Mouse (Mus musculus): ENCODE measurements around the gene Mef2d. TPM values are rescaled to one million over a fixed set of nuclear protein-coding genes. Genes with fewer than 3 reads are reported as not detected.

The Mef2d gene
- polyA plus RNA-seq, 1 experiment from 2014 or later, result 12.6 TPM

GRCm38 (mm10) chr3:88219940-88220339 is 77.8 kb downstream of the Mef2d start:
- no peak overlapping the region for H3K4me2 ChIP-seq (ENCODE audit: low read depth, severe bottlenecking)
- no peak overlapping the region for H3K9ac ChIP-seq (ENCODE audit: low read length)
- no peak overlapping the region for H3K4me3 ChIP-seq (ENCODE audit: low read depth, low read length)
- no peak overlapping the region for H3K27ac ChIP-seq (replicated peaks; ENCODE audit: low read depth, low read length)
- peaks cover 64% of the 10 kb centered on the region for H3K27me3 ChIP-seq (ENCODE audit: control insufficient read depth, insufficient read depth, low read length)
- ATAC-seq (ENCODE audit: insufficient number of reproducible peaks, low FRiP score, low TSS enrichment, low read depth), result no peak
- WGBS, result 15% methylated on average over 9 of the region's 9 CpGs
- H3K36me3 ChIP-seq (ENCODE audit: control insufficient read depth, insufficient read depth, low read length), result no peaks in the 10 kb centered on the region; the same call in 1 of the 2 replicates
- H3K9me3 ChIP-seq (ENCODE audit: control insufficient read depth, low read length), result no peaks in the 10 kb centered on the region
- H3K4me1 ChIP-seq (ENCODE audit: control insufficient read depth, insufficient read depth, low read length), result 0 out of 2 replicates have a peak, but pooled peaks cover 2% of the 10 kb centered on the region
- no peak for DNase-seq (ENCODE audit: low spot score)

- WGBS, result 2% methylated on average over 6 of the region's 6 CpGs
- H3K4me2 ChIP-seq (ENCODE audit: low read depth, severe bottlenecking), result no peak overlapping the region
- H3K4me3 ChIP-seq (ENCODE audit: low read depth, low read length), result no peak overlapping the region
These were observed 78.7 kb downstream of the Mef2d start for GRCm38 (mm10) chr3:88220842-88221241.

More at GRCm38 (mm10) chr3:88220842-88221241, 78.7 kb downstream of the Mef2d start:
- Histone ChIP-seq H3K27ac (replicated peaks; ENCODE audit: low read depth, low read length) (no peak overlapping the region), H3K27me3 (ENCODE audit: control insufficient read depth, insufficient read depth, low read length) (peaks cover 55% of the 10 kb centered on the region), H3K9me3 (ENCODE audit: control insufficient read depth, low read length) (no peaks in the 10 kb centered on the region), H3K4me1 (ENCODE audit: control insufficient read depth, insufficient read depth, low read length) (0 out of 2 replicates have a peak, but pooled peaks cover 2% of the 10 kb centered on the region), H3K9ac (ENCODE audit: low read length) (no peak overlapping the region), H3K36me3 (ENCODE audit: control insufficient read depth, insufficient read depth, low read length) (no peaks in the 10 kb centered on the region; the same call in 1 of the 2 replicates)
- DNase-seq (ENCODE audit: low spot score), result peak; percentile 93
- no peak for ATAC-seq (ENCODE audit: insufficient number of reproducible peaks, low FRiP score, low TSS enrichment, low read depth)

Small RNA genes within 50 kb of the gene (microRNA-seq; reads per million reads assigned to microRNA genes)
- not detected for gene Gm25641
- not detected for gene Mir3093
- not detected for gene Mir9-1

Other genes starting within 250 kb of the Mef2d start
- gene Hdgf, start 236.1 kb upstream of the Mef2d start, polyA plus RNA-seq (2014; fragmentation: Nextera tagmentation; extraction: Ambion mirVana), result 305 and 311 TPM in 2 replicates
- gene Mrpl24, start 222.9 kb upstream of the Mef2d start, polyA plus RNA-seq (2014; fragmentation: Nextera tagmentation; extraction: Ambion mirVana), result 76.2 and 76.8 TPM in 2 replicates
- 51.7 and 67.0 TPM in 2 replicates for gene Isg20l2, start 212.1 kb upstream of the Mef2d start, polyA plus RNA-seq (2014; fragmentation: Nextera tagmentation; extraction: Ambion mirVana)
- gene Rrnad1, start 211.7 kb upstream of the Mef2d start, polyA plus RNA-seq (2014; fragmentation: Nextera tagmentation; extraction: Ambion mirVana), result 17.2 and 19.5 TPM in 2 replicates
- 796 and 836 TPM in 2 replicates for gene Crabp2, start 193.7 kb upstream of the Mef2d start, polyA plus RNA-seq (2014; fragmentation: Nextera tagmentation; extraction: Ambion mirVana)
- 7.9 and 8.8 TPM in 2 replicates for gene Nes, start 171.3 kb upstream of the Mef2d start, polyA plus RNA-seq (2014; fragmentation: Nextera tagmentation; extraction: Ambion mirVana)
- gene Bcan, start 142.1 kb upstream of the Mef2d start, polyA plus RNA-seq (2014; fragmentation: Nextera tagmentation; extraction: Ambion mirVana), result not detected in 2 replicates
- gene Hapln2, start 114.8 kb upstream of the Mef2d start, polyA plus RNA-seq (2014; fragmentation: Nextera tagmentation; extraction: Ambion mirVana), result 0.44 TPM in 1 of 2 replicates, not detected in the other
- 36.9 and 44.1 TPM in 2 replicates for gene Gpatch4, start 99.3 kb upstream of the Mef2d start, polyA plus RNA-seq (2014; fragmentation: Nextera tagmentation; extraction: Ambion mirVana)
- gene Naxe, start 83.9 kb upstream of the Mef2d start, polyA plus RNA-seq (2014; fragmentation: Nextera tagmentation; extraction: Ambion mirVana), result 171 and 172 TPM in 2 replicates
- not detected in 2 replicates for gene Ttc24, start 64.1 kb upstream of the Mef2d start, polyA plus RNA-seq (2014; fragmentation: Nextera tagmentation; extraction: Ambion mirVana)
- 16.0 and 19.6 TPM in 2 replicates for gene Iqgap3, start 60.4 kb upstream of the Mef2d start, polyA plus RNA-seq (2014; fragmentation: Nextera tagmentation; extraction: Ambion mirVana)
- 0.11 and 0.60 TPM in 2 replicates for gene Rhbg, start 112.3 kb downstream of the Mef2d start, polyA plus RNA-seq (2014; fragmentation: Nextera tagmentation; extraction: Ambion mirVana)
- 0.37 and 0.59 TPM in 2 replicates for gene Gm38392, start 144.8 kb downstream of the Mef2d start, polyA plus RNA-seq (2014; fragmentation: Nextera tagmentation; extraction: Ambion mirVana)
- gene Tsacc, start 154.6 kb downstream of the Mef2d start, polyA plus RNA-seq (2014; fragmentation: Nextera tagmentation; extraction: Ambion mirVana), result 11.9 TPM in 2 replicates
- 764 and 785 TPM in 2 replicates for gene Cct3, start 154.7 kb downstream of the Mef2d start, polyA plus RNA-seq (2014; fragmentation: Nextera tagmentation; extraction: Ambion mirVana)
- 90.5 and 100 TPM in 2 replicates for gene Glmp, start 182.7 kb downstream of the Mef2d start, polyA plus RNA-seq (2014; fragmentation: Nextera tagmentation; extraction: Ambion mirVana)
- gene Tmem79, start 193.8 kb downstream of the Mef2d start, polyA plus RNA-seq (2014; fragmentation: Nextera tagmentation; extraction: Ambion mirVana), result 1.8 and 3.3 TPM in 2 replicates
- gene Smg5, start 193.9 kb downstream of the Mef2d start, polyA plus RNA-seq (2014; fragmentation: Nextera tagmentation; extraction: Ambion mirVana), result 44.9 and 49.0 TPM in 2 replicates
- gene Paqr6, start 222.2 kb downstream of the Mef2d start, polyA plus RNA-seq (2014; fragmentation: Nextera tagmentation; extraction: Ambion mirVana), result 1.1 and 1.8 TPM in 2 replicates
- gene Bglap3, start 230.4 kb downstream of the Mef2d start, polyA plus RNA-seq (2014; fragmentation: Nextera tagmentation; extraction: Ambion mirVana), result not detected in 2 replicates
- not detected in 2 replicates for gene Bglap2, start 236.3 kb downstream of the Mef2d start, polyA plus RNA-seq (2014; fragmentation: Nextera tagmentation; extraction: Ambion mirVana)
- gene Bglap, start 242.1 kb downstream of the Mef2d start, polyA plus RNA-seq (2014; fragmentation: Nextera tagmentation; extraction: Ambion mirVana), result not detected in 2 replicates

All from limb, embryonic 11.5 days (tissue).